Mouse (Mus musculus): ENCODE data around the gene Slc35f3.

DNA sequence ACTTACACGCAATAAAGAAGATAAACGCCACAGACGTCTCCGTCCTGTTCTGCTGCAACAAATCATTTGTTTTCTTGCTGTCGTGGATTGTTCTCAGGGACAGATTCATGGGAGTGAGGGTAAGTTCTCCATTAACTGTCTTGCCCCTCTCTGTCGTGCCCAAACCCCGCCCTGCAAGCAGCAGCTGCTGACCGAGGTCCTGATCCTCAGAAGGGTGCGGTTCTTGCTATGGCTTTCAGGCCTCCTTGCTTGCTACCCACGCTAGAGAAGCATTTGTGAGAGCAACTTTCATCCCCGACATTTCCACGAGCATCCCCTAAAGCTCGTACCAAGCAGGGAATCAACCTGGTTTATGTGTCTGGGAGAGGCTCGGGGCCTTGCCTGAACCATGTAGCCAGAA is 83.9 kb downstream of the Slc35f3 start:
- TF ChIP-seq ZC3H11A (IDR thresholded peaks at IDR 0.05; ENCODE audit: borderline replicate concordance, low read depth, low read length) (no peak), MAFK (IDR thresholded peaks at IDR 0.05; ENCODE audit: insufficient read depth, low read depth, low read length) (no peak), HCFC1 (IDR thresholded peaks at IDR 0.05; ENCODE audit: borderline replicate concordance, insufficient read depth, low read length) (no peak)
